7 mouse cellular contexts compared by ENCODE assay signal in genomic region chr2:38350796-38351195, GRCm38 (mm10). TPM values are rescaled to one million over a fixed set of nuclear protein-coding genes. Genes with fewer than 3 reads are reported as not detected.
DNase-seq lines count a peak whose midpoint lies in the region; ATAC-seq lines count a peak whose summit lies in the region.

No protein-coding gene starts in this region.

- peak overlapping the region; percentile 83; the same call in 1 of the 2 replicates for H3K27ac ChIP-seq in hindbrain, embryonic 13.5 days

- peak; percentile 68 for DNase-seq in WW6 (ENCODE audit: low read depth, low spot score)
- DNase-seq in cerebellum, postnatal 10 days = peak; percentile 83 to 89
- peak; percentile 84 to 89 for DNase-seq in frontal cortex, postnatal 36 days (ENCODE audit: low spot score in 2 of 2)
- DNase-seq in layer of hippocampus, postnatal 36 days = peak; percentile 90 to 93
- peak; percentile 69 for DNase-seq in lung, postnatal 14 days
- DNase-seq in right cerebral cortex, adult 18-20 months = peak; percentile 89

- 0% methylated on average over 34 of the region's 37 CpGs for whole genome bisulfite sequencing in hindbrain, embryonic 13.5 days

- peak overlapping the region; percentile 57 for H3K4me2 ChIP-seq in hindbrain, embryonic 13.5 days

- no peaks in the 10 kb centered on the region for H3K9me3 ChIP-seq in hindbrain, embryonic 13.5 days

- H3K36me3 ChIP-seq in hindbrain, embryonic 13.5 days = no peaks in the 10 kb centered on the region

- peaks cover 97% of the 10 kb centered on the region for H3K27me3 ChIP-seq in hindbrain, embryonic 13.5 days

- peak; percentile 84 for ATAC-seq in hindbrain, embryonic 13.5 days (ENCODE audit: low FRiP score)

- peaks cover 54% of the 10 kb centered on the region for H3K4me1 ChIP-seq in hindbrain, embryonic 13.5 days (replicated peaks)

- peak overlapping the region; percentile 44 for H3K4me3 ChIP-seq in hindbrain, embryonic 13.5 days

- H3K9ac ChIP-seq in hindbrain, embryonic 13.5 days = peak overlapping the region; percentile 70; the same call in 1 of the 2 replicates

RNA-seq across cellular contexts. Expression of gene Lhx2, which starts 11.7 kb away (rescaled TPM):
- 22.1 and 23.6 TPM in 2 replicates for polyA plus RNA-seq in hindbrain, embryonic 13.5 days (2015; fragmentation: Nextera tagmentation; extraction: Ambion mirVana)
- 100 to 1,000 TPM in 1 of 2 experiments, 10 to 100 TPM in 1; 94.7 to 107 TPM for total RNA-seq in layer of hippocampus, postnatal 36 days (2021)

Comparison
In these comparisons a context has a peak if more than half of its experiments do, and no peak if none do; other contexts are left out.
1. Peak in every context shown above with its lines: DNase-seq, ATAC-seq, H3K4me3 ChIP-seq and H3K27ac ChIP-seq.